Comparison of ENCODE assay signal across 8 mouse cellular contexts in genomic region chr9:107707701-107708438, GRCm38 (mm10). TPM values are rescaled to one million over a fixed set of nuclear protein-coding genes. Genes with fewer than 3 reads are reported as not detected.
A peak's percentile ranks its signal among the peaks of the same experiment; 100 is the strongest.
DNase-seq lines count a peak whose midpoint lies in the region; TF ChIP-seq lines count a peak whose summit lies in the region.

No protein-coding gene starts in this region.

- no peak for TF ChIP-seq CTCF in cortical plate, adult 2 months (IDR thresholded peaks at IDR 0.05; ENCODE audit: extremely low read depth, insufficient read depth, low read length)

- intact Hi-C loops in left cerebral cortex, postnatal 36 days (cut with DNase I): no loop called here

- peaks cover 31% of the 10 kb centered on the region for H3K36me3 ChIP-seq in hindbrain, embryonic 10.5 days

- H3K27me3 ChIP-seq in hindbrain, embryonic 10.5 days (ENCODE audit: insufficient read depth, poor library complexity, severe bottlenecking): peaks cover 88% of the 10 kb centered on the region

- no peak overlapping the region for H3K27ac ChIP-seq in cortical plate, adult 2 months (ENCODE audit: insufficient read depth, low read length)
- peak overlapping the region; percentile 95 for H3K27ac ChIP-seq in hindbrain, embryonic 10.5 days

- no peaks in the 10 kb centered on the region for H3K9me3 ChIP-seq in hindbrain, embryonic 10.5 days

- WGBS in hindbrain, embryonic 10.5 days: under 1% methylated on average over 17 of the region's 17 CpGs

- peak; percentile 16 to 33 for DNase-seq in left cerebral cortex, postnatal 36 days (ENCODE audit: low spot score in 2 of 2)
- DNase-seq in left cerebral cortex, adult 11 months (ENCODE audit: low spot score): no peak
- DNase-seq in hindbrain, embryonic 10.5 days (ENCODE audit: low spot score): peak; percentile 59
- peak; percentile 53 for DNase-seq in lung, postnatal 10 days
- DNase-seq in layer of hippocampus, adult 18-20 months (ENCODE audit: low spot score in 2 of 2): no peak
- no peak for DNase-seq in spleen, postnatal 14 days (ENCODE audit: low spot score in 2 of 2)
- DNase-seq in spleen, adult 12 weeks (ENCODE audit: low spot score): no peak

- H3K4me3 ChIP-seq in cortical plate, adult 2 months (ENCODE audit: insufficient read depth, low read length): peak overlapping the region; percentile 48
- peak overlapping the region; percentile 83 for H3K4me3 ChIP-seq in hindbrain, embryonic 10.5 days

- H3K4me1 ChIP-seq in cortical plate, adult 2 months (ENCODE audit: control insufficient read depth, insufficient read depth, low read length): no peaks in the 10 kb centered on the region
- H3K4me1 ChIP-seq in hindbrain, embryonic 10.5 days (replicated peaks): peaks cover 83% of the 10 kb centered on the region

- TF ChIP-seq POLR2A in cortical plate, adult 2 months (IDR thresholded peaks at IDR 0.05; ENCODE audit: extremely low read depth, insufficient read depth, low read length): no peak

RNA-seq across cellular contexts. Expression of gene Sema3f, which starts 2.4 kb away (rescaled TPM):
- total RNA-seq in left cerebral cortex, postnatal 36 days (2021): 10 to 100 TPM; 16.6 to 17.2 TPM
- 29.1 and 30.1 TPM in 2 replicates for polyA plus RNA-seq in cortical plate, adult 2 months (2012; rRNA removed)
- 14.5 and 16.4 TPM in 2 replicates for polyA plus RNA-seq in hindbrain, embryonic 10.5 days (2016; fragmentation: Nextera tagmentation; extraction: Ambion mirVana)
- 1 to 10 TPM; 2.8 to 5.9 TPM for total RNA-seq in layer of hippocampus, adult 18-20 months (2021)

RNA-seq across cellular contexts. Expression of gene Gnat1, which starts 28.4 kb away (rescaled TPM):
- total RNA-seq in left cerebral cortex, postnatal 36 days (2021): 1 to 10 TPM in 1 of 2 experiments, under 1 TPM in 1; 0.41 to 1.2 TPM
- polyA plus RNA-seq in cortical plate, adult 2 months (2012; rRNA removed): 0.40 and 0.42 TPM in 2 replicates
- 2.6 and 3.1 TPM in 2 replicates for polyA plus RNA-seq in hindbrain, embryonic 10.5 days (2016; fragmentation: Nextera tagmentation; extraction: Ambion mirVana)
- not detected for total RNA-seq in layer of hippocampus, adult 18-20 months (2021)

RNA-seq across cellular contexts. Expression of gene Slc38a3, which starts 38.5 kb away (rescaled TPM):
- total RNA-seq in left cerebral cortex, postnatal 36 days (2021): 10 to 100 TPM; 66.3 to 66.8 TPM
- polyA plus RNA-seq in cortical plate, adult 2 months (2012; rRNA removed): 134 and 156 TPM in 2 replicates
- 6.4 and 7.2 TPM in 2 replicates for polyA plus RNA-seq in hindbrain, embryonic 10.5 days (2016; fragmentation: Nextera tagmentation; extraction: Ambion mirVana)
- total RNA-seq in layer of hippocampus, adult 18-20 months (2021): 10 to 100 TPM; 57.8 to 62.6 TPM

Comparison
In these comparisons a context has a peak if more than half of its experiments do, and no peak if none do; other contexts are left out.
1. DNase-seq: peak in left cerebral cortex, postnatal 36 days (2 of 2), hindbrain, embryonic 10.5 days (single experiment) and lung, postnatal 10 days (single experiment); none in left cerebral cortex, adult 11 months (single experiment), layer of hippocampus, adult 18-20 months (0 of 2), spleen, postnatal 14 days (0 of 2) and spleen, adult 12 weeks (single experiment).